Mouse (Mus musculus) kidney, postnatal 14 days (tissue): ENCODE data around the gene Jam2.

Source experiments
- DNase-seq: peaks from one replicate; pipeline ENCODE4 v3.0.0; 2022; ENCODE audit warnings: mixed read lengths

Jam2 gene

GRCm38 (mm10) chr16:84864656-84865055, 90.7 kb downstream of the Jam2 start:
- DNase-seq, result no peak

- DNase-seq, result no peak
Measured at GRCm38 (mm10) chr16:84873805-84874204, 99.9 kb downstream of the Jam2 start.

GRCm38 (mm10) chr16:84875012-84875717, 101.2 kb downstream of the Jam2 start:
- peak; percentile 21 for DNase-seq
